8 mouse cellular contexts compared by ENCODE assay signal in genomic region chr8:23531551-23532142, GRCm38 (mm10).
DNase-seq lines count a peak whose midpoint lies in the region; TF ChIP-seq lines count a peak whose summit lies in the region.

No protein-coding gene starts in this region.

- WGBS in heart, adult 2 months = 50% methylated on average over 10 of the region's 10 CpGs

- H3K4me3 ChIP-seq in heart, adult 2 months = no peak overlapping the region
- no peak overlapping the region for H3K4me3 ChIP-seq in layer of hippocampus, adult 2 months

- no peaks in the 10 kb centered on the region for H3K27me3 ChIP-seq in heart, adult 2 months (ENCODE audit: control insufficient read depth, insufficient read depth, low read length)

- H3K9ac ChIP-seq in heart, adult 2 months (ENCODE audit: low read depth, low read length) = no peak overlapping the region

- intact Hi-C loops in heart, adult 2 months (cut with DNase I) = loop anchor here (1.0 to 5.0 kb wide), 2 partner anchors 187 to 289 kb away; no protein-coding TSS in a partner anchor
- intact Hi-C loops in gastrocnemius, postnatal 14 days (cut with DNase I; ENCODE audit: low total_unique reads) = no loop called here

- no peak overlapping the region for H3K27ac ChIP-seq in heart, adult 2 months
- H3K27ac ChIP-seq in layer of hippocampus, adult 2 months = no peak overlapping the region

- no peaks in the 10 kb centered on the region for H3K4me1 ChIP-seq in heart, adult 2 months (ENCODE audit: control insufficient read depth, insufficient read depth, low read length)

- no peaks in the 10 kb centered on the region for H3K79me2 ChIP-seq in heart, adult 2 months (replicated peaks; ENCODE audit: control insufficient read depth, insufficient read depth, low read length)

- H3K36me3 ChIP-seq in heart, adult 2 months (ENCODE audit: control insufficient read depth, insufficient read depth, low read length) = no peaks in the 10 kb centered on the region

- no peak for TF ChIP-seq EP300 in heart, adult 2 months (IDR thresholded peaks at IDR 0.05; ENCODE audit: insufficient read depth, low read depth, low read length)

- TF ChIP-seq CTCF in heart, adult 2 months (IDR thresholded peaks at IDR 0.05) = peak; percentile 61
- TF ChIP-seq CTCF in layer of hippocampus, adult 2 months (conservative IDR thresholded peaks at IDR 0.05) = peak; percentile 79

- DNase-seq in heart, adult 2 months = peak in 1 of 2 experiments; percentile 30
- DNase-seq in heart, adult 8-10 months (ENCODE audit: low spot score) = no peak
- DNase-seq in adrenal gland, postnatal 36 days = peak; percentile 54 to 62
- peak; percentile 29 to 32 for DNase-seq in frontal cortex, postnatal 25 days (ENCODE audit: low spot score in 2 of 2)
- peak; percentile 19 to 59 for DNase-seq in layer of hippocampus, adult 2 months (ENCODE audit: low spot score in 2 of 2)
- DNase-seq in lung, postnatal 25 days (ENCODE audit: low spot score) = peak; percentile 13
- peak; percentile 53 for DNase-seq in right cerebral cortex, postnatal 4 days
- no peak for DNase-seq in gastrocnemius, postnatal 14 days

- no peak for TF ChIP-seq POLR2A in heart, adult 2 months (IDR thresholded peaks at IDR 0.05; ENCODE audit: insufficient read depth, low read depth, low read length)

Comparison
In these comparisons a context has a peak if more than half of its experiments do, and no peak if none do; other contexts are left out.
1. DNase-seq: peak in adrenal gland, postnatal 36 days (2 of 2), frontal cortex, postnatal 25 days (2 of 2), layer of hippocampus, adult 2 months (2 of 2), lung, postnatal 25 days (single experiment) and right cerebral cortex, postnatal 4 days (single experiment); none in heart, adult 8-10 months (single experiment) and gastrocnemius, postnatal 14 days (single experiment).